Mouse (Mus musculus) heart, embryonic 13.5 days (tissue): ENCODE results near the gene Cdkl2. TPM values are rescaled to one million over a fixed set of nuclear protein-coding genes. Genes with fewer than 3 reads are reported as not detected.
A peak's percentile ranks its signal among the peaks of the same experiment; 100 is the strongest.

Source experiments
- ATAC-seq: fragments of 200-750 bp; cut with Nextera tagmentation; 2 replicates; pipeline ENCODE4 v1.8.0; 2017; ENCODE audit warnings: moderate TSS enrichment; ENCODE audit not compliant: insufficient number of reproducible peaks, low FRiP score, low TSS enrichment; ENCODE audit errors: extremely low read depth
- H3K27ac ChIP-seq: fragments of 300-500 bp; sonication (generic); replicated peaks from 2 replicates; pipeline ENCODE4 v1.5.1; 2015; ENCODE audit warnings: moderate library complexity, mild to moderate bottlenecking, inconsistent platforms
- H3K27me3 ChIP-seq: fragments of 300-500 bp; sonication (generic); replicated peaks from 2 replicates; pipeline ENCODE4 v1.6.1; 2015; ENCODE audit warnings: mild to moderate bottlenecking, inconsistent platforms
- H3K36me3 ChIP-seq: fragments of 300-500 bp; sonication (generic); 2 replicates; pipeline ENCODE4 v1.6.1; 2015; ENCODE audit warnings: mild to moderate bottlenecking, inconsistent platforms
- H3K4me1 ChIP-seq: fragments of 300-500 bp; sonication (generic); 2 replicates; pipeline ENCODE4 v1.6.1; 2015; ENCODE audit warnings: inconsistent platforms
- H3K4me2 ChIP-seq: fragments of 300-500 bp; sonication (generic); 2 replicates; pipeline ENCODE4 v1.6.1; 2015; ENCODE audit warnings: inconsistent platforms, mild to moderate bottlenecking, moderate library complexity
- H3K4me3 ChIP-seq: fragments of 300-500 bp; sonication (generic); 2 replicates; pipeline ENCODE4 v1.5.1; 2015; ENCODE audit warnings: moderate library complexity, mild to moderate bottlenecking, inconsistent platforms
- H3K9ac ChIP-seq: fragments of 300-500 bp; sonication (generic); 2 replicates; pipeline ENCODE4 v1.6.1; 2015; ENCODE audit warnings: inconsistent platforms, mild to moderate bottlenecking, moderate library complexity
- H3K9me3 ChIP-seq: fragments of 300-500 bp; sonication (generic); 2 replicates; pipeline ENCODE4 v1.6.1; 2016; ENCODE audit warnings: inconsistent platforms
- WGBS: fragments of 180-500 bp; shearing (Covaris S2); methylation state at CpG from one replicate; pipeline ENCODE4 v1.1.7; 2015; ENCODE audit warnings: mixed read lengths; 5-methylcytosine and 5-hydroxymethylcytosine counted together
- polyA plus RNA-seq: library from polyadenylated mRNA; unstranded; fragments of >200 nt; fragmentation: Nextera tagmentation; extraction: Ambion mirVana; gene quantifications from 2 replicates; pipeline ENCODE4 v1.2.1, GENCODE M21; 2015

The Cdkl2 gene
- 0.66 and 1.1 TPM in 2 replicates for polyA plus RNA-seq

GRCm38 (mm10) chr5:92043783-92044182 is at the start of gene Cdkl2:
Gene Cdkl2 (minus strand): TSS chr5:92043883.
- H3K9me3 ChIP-seq, result no peaks in the 10 kb centered on the region
- H3K27me3 ChIP-seq, result peaks cover 17% of the 10 kb centered on the region
- peaks cover 7% of the 10 kb centered on the region; the same call in 1 of the 2 replicates for H3K4me1 ChIP-seq
- peak within 1 kb of the TSS; percentile 88 for H3K4me3 ChIP-seq
- peak within 1 kb of the TSS; percentile 79 for H3K9ac ChIP-seq
- H3K27ac ChIP-seq, result 0 out of 2 replicates have a peak within 1 kb of the TSS, but pooled peaks have one; percentile 53
- ATAC-seq, result no peak
- H3K36me3 ChIP-seq, result no peaks in the 10 kb centered on the region
- H3K4me2 ChIP-seq, result peak within 1 kb of the TSS; percentile 95
- 73% methylated on average over 4 of the region's 4 CpGs for WGBS

- H3K4me2 ChIP-seq, result no peak overlapping the region
- 82% methylated on average over 4 of the region's 4 CpGs for WGBS
- H3K27me3 ChIP-seq, result no peaks in the 10 kb centered on the region
- no peaks in the 10 kb centered on the region; the same call in 1 of the 2 replicates for H3K9me3 ChIP-seq
- peaks cover 5% of the 10 kb centered on the region; the same call in 1 of the 2 replicates for H3K4me1 ChIP-seq
- no peak overlapping the region for H3K27ac ChIP-seq
- no peak overlapping the region for H3K9ac ChIP-seq
- no peak for ATAC-seq
- H3K36me3 ChIP-seq, result no peaks in the 10 kb centered on the region
- H3K4me3 ChIP-seq, result no peak overlapping the region
Measured at GRCm38 (mm10) chr5:92087469-92087868, 43.8 kb upstream of the Cdkl2 start.

GRCm38 (mm10) chr5:92085821-92086550 is 42.3 kb upstream of the Cdkl2 start:
- Histone ChIP-seq H3K27me3 (no peaks in the 10 kb centered on the region), H3K9me3 (no peaks in the 10 kb centered on the region; the same call in 1 of the 2 replicates), H3K27ac (no peak overlapping the region), H3K4me1 (peaks cover 20% of the 10 kb centered on the region), H3K9ac (no peak overlapping the region), H3K36me3 (no peaks in the 10 kb centered on the region), H3K4me2 (no peak overlapping the region), H3K4me3 (no peak overlapping the region)
- WGBS, result 78% methylated on average over 7 of the region's 7 CpGs
- no peak for ATAC-seq

GRCm38 (mm10) chr5:92085246-92085645 is 41.6 kb upstream of the Cdkl2 start:
- Histone ChIP-seq H3K9ac (no peak overlapping the region), H3K27ac (no peak overlapping the region), H3K9me3 (no peaks in the 10 kb centered on the region; the same call in 1 of the 2 replicates), H3K4me3 (no peak overlapping the region), H3K4me1 (peaks cover 27% of the 10 kb centered on the region), H3K36me3 (no peaks in the 10 kb centered on the region), H3K27me3 (no peaks in the 10 kb centered on the region), H3K4me2 (no peak overlapping the region)
- 55% methylated on average over 4 of the region's 4 CpGs for WGBS
- ATAC-seq, result no peak

- peak; percentile 94 for ATAC-seq
- H3K9me3 ChIP-seq, result no peaks in the 10 kb centered on the region; the same call in 1 of the 2 replicates
- WGBS, result under 1% methylated on average over 65 of the region's 65 CpGs
Measured at GRCm38 (mm10) chr5:92083417-92084038, 39.8 kb upstream of the Cdkl2 start, which contains the start of gene G3bp2. Gene G3bp2 (minus strand): TSS chr5:92083719.

GRCm38 (mm10) chr5:92082821-92083401 is 39.2 kb upstream of the Cdkl2 start:
- Histone ChIP-seq H3K9me3 (no peaks in the 10 kb centered on the region; the same call in 1 of the 2 replicates), H3K27ac (peak overlapping the region; percentile 99), H3K4me3 (peak overlapping the region; percentile 99), H3K27me3 (no peaks in the 10 kb centered on the region), H3K4me1 (peaks cover 44% of the 10 kb centered on the region), H3K9ac (peak overlapping the region; percentile 97), H3K36me3 (no peaks in the 10 kb centered on the region), H3K4me2 (peak overlapping the region; percentile 84)
- WGBS, result under 1% methylated on average over 55 of the region's 55 CpGs
- peak; percentile 48 for ATAC-seq

More at GRCm38 (mm10) chr5:92083417-92084038, 39.8 kb upstream of the Cdkl2 start, which contains the start of gene G3bp2:
- Histone ChIP-seq H3K9ac (peak within 1 kb of the TSS; percentile 97), H3K36me3 (no peaks in the 10 kb centered on the region), H3K27ac (peak within 1 kb of the TSS; percentile 99), H3K4me3 (peak within 1 kb of the TSS; percentile 99), H3K4me2 (peak within 1 kb of the TSS; percentile 84), H3K27me3 (no peaks in the 10 kb centered on the region), H3K4me1 (peaks cover 43% of the 10 kb centered on the region)

GRCm38 (mm10) chr5:92081326-92081725 is 37.6 kb upstream of the Cdkl2 start:
- Histone ChIP-seq H3K4me3 (peak overlapping the region; percentile 99), H3K36me3 (no peaks in the 10 kb centered on the region), H3K27ac (0 out of 2 replicates have a peak overlapping the region, but pooled peaks have one; percentile 99), H3K9ac (peak overlapping the region; percentile 97), H3K4me1 (peaks cover 46% of the 10 kb centered on the region), H3K27me3 (no peaks in the 10 kb centered on the region), H3K4me2 (peak overlapping the region; percentile 84), H3K9me3 (no peaks in the 10 kb centered on the region)
- ATAC-seq, result no peak
- 56% methylated on average over 3 of the region's 3 CpGs for WGBS

GRCm38 (mm10) chr5:92080400-92080799 is 36.7 kb upstream of the Cdkl2 start:
- Histone ChIP-seq H3K9ac (no peak overlapping the region), H3K36me3 (no peaks in the 10 kb centered on the region), H3K4me2 (no peak overlapping the region), H3K27ac (no peak overlapping the region), H3K9me3 (no peaks in the 10 kb centered on the region), H3K4me1 (peaks cover 46% of the 10 kb centered on the region), H3K4me3 (no peak overlapping the region), H3K27me3 (no peaks in the 10 kb centered on the region)
- 40% methylated on average over 1 of the region's 1 CpGs for WGBS
- no peak for ATAC-seq

- H3K4me3 ChIP-seq, result no peak overlapping the region
- H3K27me3 ChIP-seq, result no peaks in the 10 kb centered on the region
- H3K27ac ChIP-seq, result peak overlapping the region; percentile 65
- H3K9me3 ChIP-seq, result no peaks in the 10 kb centered on the region
- no peak overlapping the region for H3K9ac ChIP-seq
- no peaks in the 10 kb centered on the region for H3K36me3 ChIP-seq
- peak overlapping the region; percentile 33 for H3K4me2 ChIP-seq
- WGBS, result 5% methylated on average over 1 of the region's 1 CpGs
- no peak for ATAC-seq
- H3K4me1 ChIP-seq, result peaks cover 47% of the 10 kb centered on the region
Measured at GRCm38 (mm10) chr5:92079304-92079703, 35.6 kb upstream of the Cdkl2 start.

- no peaks in the 10 kb centered on the region for H3K27me3 ChIP-seq
- peaks cover 49% of the 10 kb centered on the region for H3K4me1 ChIP-seq
- no peaks in the 10 kb centered on the region for H3K36me3 ChIP-seq
- no peak overlapping the region for H3K4me3 ChIP-seq
- no peak for ATAC-seq
- peak overlapping the region; percentile 33 for H3K4me2 ChIP-seq
- H3K9ac ChIP-seq, result no peak overlapping the region
- H3K27ac ChIP-seq, result peak overlapping the region; percentile 65
- H3K9me3 ChIP-seq, result no peaks in the 10 kb centered on the region
Measured at GRCm38 (mm10) chr5:92078751-92079150, 35.1 kb upstream of the Cdkl2 start.

GRCm38 (mm10) chr5:92076273-92076672 is 32.6 kb upstream of the Cdkl2 start:
- no peak for ATAC-seq
- H3K27me3 ChIP-seq, result no peaks in the 10 kb centered on the region

More at GRCm38 (mm10) chr5:92076273-92076672, 32.6 kb upstream of the Cdkl2 start:
- Histone ChIP-seq H3K4me1 (peaks cover 39% of the 10 kb centered on the region), H3K27ac (no peak overlapping the region), H3K4me2 (no peak overlapping the region), H3K36me3 (peaks cover 15% of the 10 kb centered on the region), H3K9me3 (no peaks in the 10 kb centered on the region), H3K4me3 (no peak overlapping the region), H3K9ac (no peak overlapping the region)
- whole genome bisulfite sequencing, result 64% methylated on average over 1 of the region's 1 CpGs
